Mouse (Mus musculus): ENCODE results near the gene Adgrb3.
A peak's percentile ranks its signal among the peaks of the same experiment; 100 is the strongest.

Adgrb3 gene

GRCm38 (mm10) chr1:25228381-25229244 is 600.9 kb downstream of the Adgrb3 start:
- peak; percentile 74 for DNase-seq

- no peak for DNase-seq
Measured at GRCm38 (mm10) chr1:25227880-25228279, 601.6 kb downstream of the Adgrb3 start.

GRCm38 (mm10) chr1:25204636-25205035 is 624.9 kb downstream of the Adgrb3 start:
- no peak for DNase-seq

GRCm38 (mm10) chr1:25199392-25199791 is 630.1 kb downstream of the Adgrb3 start:
- DNase-seq = no peak

GRCm38 (mm10) chr1:25191986-25192385 is 637.5 kb downstream of the Adgrb3 start:
- no peak for DNase-seq

- no peak for DNase-seq
Measured at GRCm38 (mm10) chr1:25189261-25189660, 640.2 kb downstream of the Adgrb3 start.

DNA sequence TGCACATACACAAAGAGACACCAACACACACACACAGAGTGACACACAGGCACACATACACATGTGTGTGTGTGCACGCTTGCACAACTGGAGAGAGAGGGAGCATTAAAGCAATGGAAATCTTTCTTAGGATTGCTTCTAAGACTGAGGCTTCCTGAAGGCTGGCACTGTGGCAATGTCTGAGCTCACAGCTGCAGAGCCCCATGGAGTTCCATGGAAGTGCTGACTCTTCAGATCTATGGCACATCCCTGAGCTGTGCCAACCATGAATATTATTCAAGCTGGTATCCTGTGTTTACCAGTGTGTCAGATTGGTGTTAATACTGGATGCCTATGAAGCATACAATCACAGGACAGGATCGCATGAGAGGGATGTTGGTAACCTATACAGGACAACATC is 643.6 kb downstream of the Adgrb3 start:
- no peak for DNase-seq

- no peak for DNase-seq
Measured at GRCm38 (mm10) chr1:25181881-25182280, 647.6 kb downstream of the Adgrb3 start.

DNA sequence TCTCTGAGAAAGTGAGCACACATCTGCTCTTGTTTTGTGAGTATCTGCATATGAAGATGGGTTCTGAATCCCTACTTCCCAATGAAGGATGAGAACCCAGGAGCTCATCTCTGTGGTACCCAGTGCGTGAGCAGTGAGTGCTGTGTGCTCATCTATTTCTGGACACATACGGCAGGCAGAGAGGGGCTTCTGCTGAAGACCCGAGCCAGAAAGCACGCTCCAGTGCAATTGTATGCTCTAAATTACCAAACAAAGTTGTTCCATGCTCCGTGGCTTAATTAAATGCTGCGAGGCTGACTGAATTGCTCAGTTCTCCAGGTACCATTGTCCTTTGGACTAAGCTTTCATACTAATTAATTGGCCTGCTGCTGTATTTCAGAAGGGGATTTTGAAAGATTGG is 648.9 kb downstream of the Adgrb3 start:
- no peak for DNase-seq

GRCm38 (mm10) chr1:25179860-25180582 is 649.5 kb downstream of the Adgrb3 start:
- peak; percentile 45 for DNase-seq

DNA sequence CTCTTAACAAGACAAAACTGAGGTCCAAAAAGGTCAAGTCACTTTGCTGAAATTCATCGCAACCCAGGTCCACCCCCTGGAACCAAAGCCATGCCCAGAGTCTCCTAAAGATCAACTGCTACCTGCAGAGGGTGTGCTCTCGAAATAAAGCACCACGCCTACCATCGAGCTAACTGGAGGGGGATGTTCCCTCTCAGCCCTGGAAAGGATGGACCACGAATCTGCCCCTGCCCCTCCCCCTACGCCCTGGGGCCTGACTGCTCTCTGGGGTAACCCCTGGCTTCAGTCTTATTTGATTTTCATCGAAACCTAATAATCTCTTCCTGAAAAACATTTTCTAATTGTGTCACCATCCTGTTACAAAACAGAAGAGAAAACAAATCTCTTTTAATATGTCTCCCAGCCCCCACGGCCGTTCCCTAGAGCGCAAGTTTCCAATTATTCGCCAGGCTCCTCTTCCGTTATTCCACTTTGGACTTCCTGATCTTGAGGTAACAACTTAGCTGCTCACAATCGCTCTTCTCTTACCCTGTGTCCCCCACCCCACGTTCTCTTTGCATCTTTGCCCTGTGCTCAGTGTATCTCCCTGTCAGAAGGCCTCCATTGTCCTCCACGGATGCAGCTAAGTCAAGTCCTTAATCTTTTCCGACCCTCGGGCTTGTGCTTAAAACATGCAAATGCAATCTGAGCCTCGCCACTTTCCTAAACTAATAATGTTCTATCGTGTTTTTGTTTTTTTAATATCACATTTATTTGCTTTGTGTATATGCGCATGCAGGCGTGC is 651.0 kb downstream of the Adgrb3 start:
- DNase-seq = no peak

GRCm38 (mm10) chr1:25167120-25167519 is 662.4 kb downstream of the Adgrb3 start:
- DNase-seq = no peak

DNA sequence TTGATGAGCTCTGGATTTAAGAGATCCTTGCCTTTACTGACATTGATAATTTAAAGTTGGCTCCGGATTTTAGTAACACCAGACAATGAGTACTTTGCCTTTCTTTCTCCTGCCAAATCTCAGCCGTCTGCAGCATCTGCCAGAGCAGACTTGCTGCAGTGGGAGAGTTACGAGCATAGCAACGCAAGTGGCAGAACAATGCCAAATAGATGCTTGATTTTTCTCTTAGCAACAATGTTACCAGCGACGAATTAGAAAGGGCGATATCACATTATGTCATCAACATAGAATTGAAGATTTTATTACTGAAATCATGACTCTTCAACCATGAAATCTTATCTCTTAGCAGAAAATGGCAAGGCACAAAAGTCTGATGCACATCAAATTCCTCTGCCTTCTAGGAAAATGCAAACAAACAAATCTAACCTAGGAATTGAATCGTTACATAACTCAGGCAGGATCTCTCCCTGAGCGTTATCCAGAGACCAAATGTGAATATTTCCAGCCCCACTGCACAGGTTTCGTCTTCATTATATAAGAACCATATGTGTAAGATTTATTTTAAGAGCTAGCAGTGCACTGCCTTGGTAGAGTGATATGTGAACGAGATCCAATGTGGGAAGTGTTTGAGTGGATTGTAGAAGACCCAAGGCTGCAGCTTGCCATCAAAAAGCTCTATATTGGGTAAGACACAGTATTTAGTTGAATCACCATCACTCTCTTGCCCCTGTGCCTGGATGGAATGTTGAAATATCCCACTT is 663.3 kb downstream of the Adgrb3 start:
- DNase-seq = peak; percentile 46

DNA sequence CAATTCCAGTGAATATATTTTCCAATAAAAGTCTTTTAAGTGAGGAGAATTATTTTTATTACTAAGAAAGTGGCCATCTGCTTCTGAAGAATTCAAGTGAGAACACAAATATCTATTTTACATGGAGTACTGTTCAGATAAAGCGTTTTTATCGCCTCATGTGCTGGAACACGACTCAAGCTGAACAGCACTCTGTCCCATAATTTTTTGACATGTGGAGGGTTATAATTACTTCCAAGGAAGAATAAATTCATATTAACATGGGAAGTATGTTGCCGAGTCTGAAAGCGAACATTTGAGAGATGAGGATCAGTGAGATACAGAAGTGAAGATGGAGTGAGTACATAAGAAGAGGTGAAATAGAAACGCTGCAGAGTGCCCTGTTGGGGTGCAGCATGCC is 665.9 kb downstream of the Adgrb3 start:
- DNase-seq = no peak

GRCm38 (mm10) chr1:25146206-25146605 is 683.3 kb downstream of the Adgrb3 start:
- DNase-seq = no peak

- DNase-seq = no peak
Measured at GRCm38 (mm10) chr1:25132150-25132824, 697.2 kb downstream of the Adgrb3 start.

DNA sequence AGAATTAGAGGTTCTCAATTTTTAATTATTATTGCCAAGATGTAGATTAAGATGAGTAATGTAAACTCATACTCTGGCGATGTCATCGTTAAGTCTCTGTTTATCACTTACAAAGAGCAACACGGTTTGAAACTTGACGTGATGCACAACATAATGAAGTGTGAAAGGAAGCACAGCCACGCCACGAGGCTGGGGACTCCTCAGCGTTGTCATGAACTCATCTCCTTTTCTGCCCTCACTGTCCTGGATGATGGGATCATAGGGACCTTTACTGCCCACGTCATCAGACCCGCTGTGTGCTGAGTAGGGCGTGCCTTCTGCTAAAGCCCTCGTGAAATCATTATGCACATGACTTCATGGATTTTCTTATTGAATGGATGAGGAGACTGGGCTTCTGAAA is 714.0 kb downstream of the Adgrb3 start:
- no peak for DNase-seq

DNA sequence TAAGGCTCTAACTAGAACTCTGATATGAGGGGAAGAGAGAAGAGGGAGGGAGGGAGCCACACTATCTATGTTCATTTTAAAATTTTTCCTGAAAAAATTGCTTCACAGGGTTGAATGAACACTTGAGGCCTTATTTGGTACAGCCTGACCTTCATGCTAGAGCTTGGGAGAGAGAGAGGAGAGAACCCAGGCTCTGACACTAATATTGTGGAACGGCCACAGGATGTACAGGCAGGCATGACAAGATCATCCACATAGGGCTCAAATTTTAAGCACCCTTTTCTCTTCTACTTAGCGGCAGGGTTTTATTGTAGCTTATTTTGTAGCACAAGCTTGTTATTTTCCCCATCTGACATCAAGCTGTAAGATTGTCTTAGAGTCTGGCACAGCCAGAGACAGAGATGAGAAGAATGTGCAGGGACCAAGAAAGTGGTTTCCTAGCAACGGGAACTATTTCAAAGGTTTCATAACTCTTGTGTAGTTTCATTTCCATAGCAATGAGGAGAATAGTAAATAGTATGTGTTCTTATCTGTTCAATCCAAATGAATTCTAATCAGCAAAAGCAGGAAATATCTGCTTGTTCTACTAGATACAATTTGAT is 721.9 kb downstream of the Adgrb3 start:
- DNase-seq = no peak

DNA sequence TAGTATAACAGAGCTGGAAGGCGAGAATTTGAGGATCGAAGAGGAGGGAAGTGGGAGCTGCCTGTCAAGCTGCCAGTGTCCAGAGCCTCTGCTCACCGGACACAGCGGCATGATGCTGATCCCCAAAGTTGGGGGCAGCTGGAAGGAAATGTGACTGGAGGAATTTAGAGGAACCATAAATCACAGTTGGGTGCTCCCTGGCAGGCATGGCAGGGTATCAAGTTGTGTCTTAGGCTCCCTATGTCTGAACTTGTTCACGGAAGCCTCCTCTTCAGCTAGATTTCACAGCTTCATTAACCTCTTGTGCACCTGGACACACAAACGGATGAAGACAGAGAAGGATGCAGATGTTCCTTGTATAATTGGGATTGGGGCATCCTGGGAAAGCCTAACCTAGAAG is 722.8 kb downstream of the Adgrb3 start:
- no peak for DNase-seq

DNA sequence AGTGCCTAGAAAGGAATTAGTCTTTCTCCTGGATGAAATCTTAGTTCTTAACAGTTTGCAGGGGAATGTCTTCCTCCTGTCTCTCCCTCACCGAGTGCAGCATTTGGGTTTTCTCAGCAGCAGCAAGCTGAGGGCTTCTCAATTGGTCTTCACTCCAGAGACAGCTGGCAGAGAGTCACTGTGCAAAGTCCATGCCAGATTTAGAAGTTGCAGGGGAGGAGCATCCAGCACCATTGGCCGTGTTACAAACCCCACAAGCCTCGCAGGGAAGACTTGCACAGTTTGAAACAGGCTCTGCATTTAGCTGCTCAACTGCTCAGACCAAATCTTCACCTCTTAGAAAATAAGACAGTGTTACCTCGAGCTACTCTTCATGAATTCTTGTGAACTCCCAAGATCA is 724.1 kb downstream of the Adgrb3 start:
- peak; percentile 81 for DNase-seq

DNA sequence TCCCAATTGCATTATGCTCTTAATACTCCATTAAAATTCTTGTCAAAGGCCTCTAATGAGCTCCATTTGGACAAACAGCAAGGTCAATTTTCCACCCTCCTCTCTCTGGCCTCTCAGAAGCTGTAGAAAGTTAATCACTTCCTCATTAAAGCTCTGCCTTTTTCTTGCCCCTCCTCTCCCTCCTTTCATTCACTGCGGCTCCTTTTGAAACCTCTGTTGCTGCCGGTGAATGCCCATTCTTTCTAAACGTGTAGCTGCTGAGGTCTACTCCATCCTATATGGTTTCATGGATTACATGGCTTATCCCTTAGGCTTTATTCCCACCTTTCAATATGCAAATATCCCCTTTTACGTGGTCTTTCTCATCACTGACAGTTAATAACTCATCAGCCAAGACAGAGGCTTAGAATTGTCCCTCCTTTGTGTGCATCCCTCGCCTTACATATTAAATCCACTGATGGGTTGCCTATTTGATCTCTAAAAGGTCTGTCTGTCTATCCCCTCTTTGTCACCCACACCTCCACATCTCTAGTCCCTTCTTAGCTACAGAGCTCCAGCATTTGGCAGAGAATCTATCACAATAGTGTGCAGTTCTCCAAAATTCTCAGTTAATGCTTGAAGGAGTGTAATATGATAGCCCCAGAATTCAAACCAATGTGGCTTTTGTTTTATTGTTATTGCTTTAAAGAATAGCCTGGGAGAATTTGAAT is 741.3 kb downstream of the Adgrb3 start:
- no peak for DNase-seq
